Mouse (Mus musculus) brain, embryonic 14.5 days (tissue): ENCODE measurements around the gene Fam43b. TPM values are rescaled to one million over a fixed set of nuclear protein-coding genes. Genes with fewer than 3 reads are reported as not detected.

Source experiments
- DNase-seq: peaks from one replicate; pipeline ENCODE4 v3.0.0-alpha.2; 2011; ENCODE audit warnings: low read depth
- CTCF ChIP-seq: fragments of 200-500 bp; IDR thresholded peaks from 2 replicates; pipeline ENCODE4 v1.5.1; 2012; ENCODE audit warnings: inconsistent platforms, mild to moderate bottlenecking, moderate library complexity, borderline replicate concordance; ENCODE audit not compliant: insufficient read depth, insufficient read length; ENCODE audit errors: extremely low read depth
- POLR2A ChIP-seq: fragments of 200-500 bp; IDR thresholded peaks from 2 replicates; pipeline ENCODE4 v1.6.1; 2012; ENCODE audit warnings: mild to moderate bottlenecking, inconsistent platforms, borderline replicate concordance; ENCODE audit not compliant: poor library complexity, insufficient read depth, insufficient read length, severe bottlenecking; ENCODE audit errors: extremely low read depth
- polyA plus RNA-seq: library from polyadenylated mRNA; depleted of rRNA; stranded (reverse); fragments of >200 nt; gene quantifications from 2 replicates; pipeline ENCODE4 v1.2.3, GENCODE M21; 2012

Fam43b gene
- polyA plus RNA-seq, 1 experiment, result 4.3 TPM

DNA sequence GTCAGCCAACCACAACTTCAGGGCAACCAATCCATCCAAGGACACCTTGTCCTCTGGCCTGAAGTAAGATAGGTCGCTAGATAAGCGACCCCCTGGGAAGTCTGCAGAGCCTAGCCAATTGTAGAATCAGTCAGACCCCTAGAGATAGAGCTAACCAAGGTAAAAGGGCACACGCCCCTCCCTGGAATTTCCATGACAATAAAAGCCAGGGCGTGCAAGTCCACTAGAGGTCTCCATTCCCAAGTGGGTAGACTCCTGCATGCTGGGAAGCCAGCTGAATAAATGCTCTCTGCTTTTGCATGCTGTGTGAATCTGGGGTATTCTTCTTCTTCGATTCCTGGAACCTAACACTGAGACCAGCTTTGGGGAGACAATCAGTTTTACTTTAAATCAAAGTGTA lies 20.1 kb upstream of the Fam43b start:
- TF ChIP-seq CTCF, result no peak
- TF ChIP-seq POLR2A, result no peak
- DNase-seq, result no peak

DNA sequence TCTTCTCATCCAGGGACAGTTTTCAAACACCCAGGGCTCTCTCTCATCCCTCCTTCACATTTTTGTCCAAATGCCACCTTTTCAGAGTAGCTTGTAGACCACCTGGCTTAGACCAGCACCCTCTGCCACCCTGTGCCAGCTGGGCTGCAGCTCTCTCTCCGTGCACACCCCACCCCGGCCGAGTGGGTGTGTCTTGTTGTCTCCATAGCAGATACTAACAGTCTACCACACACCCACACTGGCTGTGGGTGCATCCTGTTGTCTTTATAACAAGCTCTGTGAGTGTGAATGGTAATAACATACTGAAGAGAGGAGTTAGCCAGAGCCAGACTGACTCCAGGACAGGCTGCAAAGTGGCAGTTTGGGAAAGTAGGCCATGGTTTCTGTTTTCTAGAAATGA lies 19.7 kb upstream of the Fam43b start:
- no peak for DNase-seq
- TF ChIP-seq CTCF (no peak), POLR2A (no peak)

DNA sequence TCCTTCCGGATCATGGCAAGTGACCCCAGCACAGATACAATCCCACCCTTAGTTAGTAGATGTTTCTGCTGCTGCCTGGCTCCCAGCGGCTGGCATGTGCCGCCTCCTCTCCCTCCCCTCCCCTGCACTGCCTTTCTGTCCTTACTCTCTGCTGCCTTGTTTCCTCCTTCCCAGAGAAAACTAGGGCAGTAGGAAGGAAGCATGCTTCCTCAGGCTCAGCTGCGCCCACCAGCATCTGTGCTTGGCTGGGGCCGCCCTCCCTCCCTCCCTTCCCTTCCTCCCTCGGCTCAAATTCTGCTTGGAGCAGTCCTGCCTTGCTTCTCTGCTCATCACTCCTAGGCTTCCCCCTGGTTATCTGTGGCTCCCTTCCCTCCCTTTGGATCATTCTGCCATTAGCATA lies 18.4 kb upstream of the Fam43b start:
- peak; percentile 49 for DNase-seq
- TF ChIP-seq CTCF (no peak), POLR2A (no peak)

DNA sequence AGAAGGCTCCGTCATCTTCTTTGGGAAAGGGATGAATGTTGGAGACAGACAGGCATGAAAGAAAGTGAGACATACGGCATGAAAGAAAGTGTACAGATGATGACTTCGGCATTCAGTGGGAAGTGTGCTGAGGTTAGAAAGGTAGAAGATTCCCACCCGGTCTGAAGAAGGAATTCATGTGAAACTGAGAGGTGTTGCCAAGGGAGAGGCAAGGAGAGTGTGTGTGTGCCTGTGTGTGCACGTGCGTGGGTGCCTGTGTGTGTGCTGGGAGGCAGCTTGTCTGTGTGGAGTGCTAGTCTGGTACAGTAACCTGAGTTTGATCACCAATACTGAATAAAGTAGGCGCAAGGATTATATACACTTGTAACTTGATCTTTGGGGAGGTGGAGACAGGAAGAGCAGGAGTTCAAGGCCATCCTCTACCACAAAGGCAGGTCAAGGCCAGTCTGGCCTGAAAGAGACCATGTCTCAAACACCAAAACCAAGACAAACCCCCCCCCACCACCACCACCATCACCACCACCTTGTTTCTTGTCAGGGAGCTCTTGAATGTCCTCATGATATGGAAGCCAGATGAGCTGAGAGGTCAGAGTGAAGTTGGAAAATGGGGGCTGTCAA lies 15.3 kb upstream of the Fam43b start:
- no peak for DNase-seq
- TF ChIP-seq CTCF (no peak), POLR2A (no peak)

DNA sequence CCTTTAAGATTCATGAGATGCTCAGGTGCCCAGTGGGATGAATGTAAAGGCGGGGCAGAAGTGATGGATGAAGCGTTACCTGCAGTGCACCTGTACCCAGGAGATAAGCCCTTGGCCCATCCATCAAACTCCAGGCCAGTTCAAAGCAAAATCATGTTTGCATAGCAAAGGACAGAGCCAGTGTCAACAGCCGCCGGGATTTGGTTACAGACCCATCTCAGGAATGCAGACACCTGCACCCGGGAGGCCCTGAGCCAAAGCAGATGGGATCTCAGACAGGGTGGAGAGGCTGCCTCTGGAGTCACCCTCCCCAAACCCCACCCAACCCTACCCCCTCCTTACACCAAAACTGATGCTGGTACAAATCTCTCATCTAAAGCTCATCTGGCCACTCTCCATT lies 14.7 kb upstream of the Fam43b start:
- no peak for TF ChIP-seq CTCF
- no peak for DNase-seq

DNA sequence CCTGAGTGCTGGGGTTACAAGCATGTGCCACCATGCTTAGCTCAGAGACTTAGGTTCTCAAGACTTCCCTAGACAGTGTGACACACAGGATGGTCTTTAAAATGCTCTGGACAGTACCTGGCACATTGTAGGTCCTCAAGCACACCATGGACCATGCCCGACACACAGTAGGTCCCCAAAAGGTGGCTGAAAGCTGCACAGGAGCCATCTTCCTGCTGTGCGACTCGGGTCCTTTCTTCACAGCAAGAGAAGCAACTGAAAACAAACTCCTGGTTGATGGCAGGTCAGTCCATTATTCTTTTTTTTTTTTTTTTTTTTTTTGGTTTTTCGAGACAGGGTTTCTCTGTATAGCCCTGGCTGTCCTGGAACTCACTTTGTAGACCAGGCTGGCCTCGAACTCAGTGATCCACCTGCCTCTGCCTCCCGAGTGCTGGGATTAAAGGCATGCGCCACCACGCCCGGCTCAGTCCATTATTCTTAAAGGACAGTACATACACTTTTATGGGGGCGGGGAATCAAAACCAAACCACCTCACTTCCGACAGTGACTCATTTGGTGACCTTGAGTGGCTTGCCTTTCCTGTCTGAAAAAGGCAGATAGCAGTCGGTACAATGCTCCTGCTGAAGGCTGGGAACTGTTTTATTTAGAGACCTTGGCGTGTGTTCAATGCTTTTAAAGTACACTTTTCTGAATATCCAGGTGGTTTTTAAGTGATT lies 11.3 kb upstream of the Fam43b start:
- TF ChIP-seq CTCF (no peak), POLR2A (no peak)
- no peak for DNase-seq

DNA sequence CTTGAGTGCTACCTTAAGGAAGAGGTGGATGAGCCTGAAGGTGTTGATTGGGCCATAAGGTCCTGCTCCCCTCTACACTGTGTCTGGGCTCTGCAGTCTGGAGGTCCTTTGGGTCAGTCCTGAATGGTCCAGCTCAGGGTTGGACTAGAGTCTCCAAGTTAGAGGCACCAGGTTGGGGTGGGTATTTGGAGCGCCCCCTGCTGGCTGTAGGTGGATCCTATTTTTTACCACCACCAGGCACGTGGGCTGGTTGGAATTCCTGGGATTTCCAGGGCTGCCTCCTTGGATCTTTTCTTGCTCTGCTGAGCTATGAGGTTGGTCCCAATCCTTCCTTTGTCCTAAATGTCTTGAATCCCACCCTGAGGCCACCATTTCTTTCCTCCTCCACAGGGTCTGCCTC lies 8.5 kb upstream of the Fam43b start:
- peak; percentile 60 for TF ChIP-seq CTCF
- TF ChIP-seq POLR2A, result no peak
- DNase-seq, result no peak

DNA sequence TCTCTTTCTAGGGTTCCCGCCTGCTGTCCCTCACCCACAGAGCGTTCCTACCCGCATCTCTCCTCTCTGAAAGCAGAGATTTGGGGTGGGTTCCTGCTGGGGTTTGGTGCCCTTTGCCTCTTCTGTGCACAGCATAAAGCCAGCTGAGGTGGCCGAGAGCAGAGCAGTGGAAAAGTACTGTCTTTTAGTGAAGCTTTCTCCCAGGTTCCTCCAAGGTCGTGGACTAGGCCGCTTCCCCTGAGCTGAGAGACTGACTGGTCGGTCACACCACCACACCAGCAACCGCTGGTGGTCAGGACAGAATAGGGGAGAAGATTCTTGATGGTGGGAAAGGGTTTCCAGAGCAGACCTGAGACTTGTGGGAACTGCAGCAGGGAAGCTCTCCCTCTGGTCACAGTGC lies 383 bp upstream of the Fam43b start:
- DNase-seq, result no peak
- TF ChIP-seq POLR2A (no peak), CTCF (no peak)

DNA sequence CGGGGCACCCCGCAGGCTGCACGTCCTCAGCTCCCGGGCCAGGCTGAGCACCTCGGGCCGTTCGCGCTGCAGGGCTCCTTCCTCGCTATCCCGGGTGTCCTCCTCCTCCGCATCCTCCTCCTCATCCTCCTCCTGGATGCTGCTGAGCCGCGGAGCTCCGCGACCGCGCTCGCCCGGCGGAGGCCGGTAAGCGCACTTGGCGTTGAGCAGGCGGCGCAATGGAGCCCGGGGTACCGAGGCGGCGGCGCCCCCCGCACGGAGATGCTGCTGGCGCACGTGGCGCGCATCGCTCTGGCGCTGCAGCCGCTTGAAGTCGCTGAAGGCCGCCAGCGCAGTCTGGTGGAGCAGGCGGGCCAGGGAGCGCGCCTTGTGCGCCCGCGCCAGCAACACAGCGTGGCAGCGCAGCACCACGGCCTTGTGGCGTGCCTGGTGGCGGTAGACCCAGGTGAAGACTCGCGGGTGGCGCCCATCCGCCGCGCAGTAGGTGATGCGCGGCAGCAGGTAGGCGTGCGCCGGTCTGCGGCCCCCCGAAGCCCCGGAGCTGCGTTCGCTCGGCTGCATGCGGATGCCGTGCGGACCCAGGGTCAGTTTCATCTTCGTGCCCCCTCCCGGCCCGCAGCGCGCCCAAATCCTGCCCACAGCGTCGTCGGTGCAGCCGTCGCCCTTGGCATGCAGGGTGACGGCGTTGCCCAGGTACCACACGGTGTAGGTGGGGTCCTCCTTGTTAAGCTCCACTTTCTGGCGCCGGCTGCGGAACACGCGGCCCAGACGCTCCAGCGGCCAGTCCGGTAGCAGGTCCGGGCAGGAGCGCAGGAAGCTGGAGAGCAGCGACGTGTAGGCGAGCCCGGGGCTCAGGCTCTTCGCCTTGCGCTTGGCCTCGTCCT lies 999 bp downstream of the Fam43b start:
- peak; percentile 74 for DNase-seq
- TF ChIP-seq POLR2A (no peak), CTCF (no peak)

DNA sequence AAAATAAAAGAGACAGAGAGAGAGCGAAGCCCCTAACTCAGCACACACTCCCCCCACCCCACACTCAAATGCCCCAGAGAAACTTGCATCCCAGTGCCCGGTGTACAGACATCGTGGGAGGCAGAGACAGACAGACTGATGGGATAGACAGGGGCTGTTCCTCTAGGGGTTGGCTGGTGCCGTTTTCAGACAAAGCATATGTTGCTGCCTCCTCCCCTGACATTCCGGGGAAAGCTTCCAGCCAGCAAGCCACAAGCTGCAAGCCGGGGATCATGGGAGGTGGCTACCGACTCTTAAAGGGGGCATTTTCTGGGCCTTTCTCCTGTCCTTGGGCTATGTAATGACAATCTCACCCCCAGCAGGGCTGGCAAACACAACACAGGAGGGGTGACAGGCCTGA lies 2.6 kb downstream of the Fam43b start:
- TF ChIP-seq POLR2A (no peak), CTCF (no peak)
- DNase-seq, result no peak

DNA sequence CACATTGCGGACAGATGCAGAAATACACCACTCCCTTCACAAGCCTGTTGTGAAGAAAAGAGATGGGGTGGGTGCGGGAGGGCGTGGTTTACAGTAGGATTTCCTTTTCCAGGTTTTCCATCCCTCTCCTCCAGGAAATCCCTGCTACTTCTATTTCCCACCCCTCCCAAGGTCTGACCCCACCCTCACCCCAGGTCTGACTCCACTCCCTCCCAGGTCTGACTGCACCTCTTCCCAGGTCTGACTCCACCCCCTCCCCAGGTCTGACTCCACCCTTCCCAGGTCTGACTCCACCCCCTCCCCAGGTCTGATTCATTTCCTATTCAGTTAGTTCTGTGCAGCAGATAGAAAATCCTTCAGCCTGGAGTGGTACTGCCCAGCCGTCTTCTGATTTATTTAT lies 12.5 kb downstream of the Fam43b start:
- DNase-seq, result no peak
- no peak for TF ChIP-seq CTCF
- TF ChIP-seq POLR2A, result no peak

DNA sequence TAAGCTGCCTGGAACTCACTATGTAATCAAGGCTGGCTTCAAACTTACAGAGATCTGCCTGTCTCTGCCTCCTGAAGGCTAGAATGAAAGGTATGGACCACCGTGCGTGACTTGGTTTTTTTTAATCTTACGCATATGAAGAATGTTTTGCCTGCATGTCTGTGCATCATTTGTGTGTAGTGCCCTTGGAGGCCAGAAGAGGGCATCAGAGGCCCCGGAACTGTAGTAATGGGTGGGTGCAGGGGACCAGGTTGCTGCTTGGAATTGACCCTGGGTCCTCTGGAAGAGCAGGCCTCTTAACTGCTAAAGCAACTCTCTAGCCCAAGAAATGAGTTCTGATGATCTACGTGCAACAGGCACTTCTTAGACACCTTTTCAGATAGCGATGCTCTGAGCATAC lies 13.9 kb downstream of the Fam43b start:
- TF ChIP-seq CTCF (peak; percentile 28; the same call in 1 of the 2 replicates), POLR2A (no peak)
- DNase-seq, result no peak
